Mouse (Mus musculus) hindbrain, postnatal 0 days (tissue): ENCODE data around the gene Nlgn1. TPM values are rescaled to one million over a fixed set of nuclear protein-coding genes. Genes with fewer than 3 reads are reported as not detected.
A peak's percentile ranks its signal among the peaks of the same experiment; 100 is the strongest.

ENCODE experiments used
- ATAC-seq: fragments of 200-750 bp; cut with Nextera tagmentation; 2 replicates; pipeline ENCODE4 v1.8.0; 2017; ENCODE audit warnings: mild to moderate bottlenecking, moderate TSS enrichment, moderate library complexity
- DNase-seq: peaks from one replicate; pipeline ENCODE4 v3.0.0-alpha.2; 2015; ENCODE audit warnings: low spot score
- H3K27ac ChIP-seq: fragments of 300-500 bp; sonication (generic); 2 replicates; pipeline ENCODE4 v1.5.1; 2014; ENCODE audit warnings: mild to moderate bottlenecking
- H3K27me3 ChIP-seq: fragments of 300-500 bp; sonication (generic); 2 replicates; pipeline ENCODE4 v1.6.1; 2014; ENCODE audit warnings: low read length, mixed read lengths; ENCODE audit not compliant: insufficient read depth
- H3K36me3 ChIP-seq: fragments of 300-500 bp; sonication (generic); 2 replicates; pipeline ENCODE4 v1.6.1; 2014; ENCODE audit warnings: low read length, mixed read lengths; ENCODE audit not compliant: insufficient read depth
- H3K4me1 ChIP-seq: fragments of 300-500 bp; sonication (generic); 2 replicates; pipeline ENCODE4 v1.6.1; 2014; ENCODE audit warnings: antibody characterized with exemption, low read length, mixed read lengths; ENCODE audit not compliant: insufficient read depth
- H3K4me2 ChIP-seq: fragments of 300-500 bp; sonication (generic); 2 replicates; pipeline ENCODE4 v1.6.1; 2014; ENCODE audit warnings: low read depth, mild to moderate bottlenecking, low read length, moderate library complexity, mixed read lengths
- H3K4me3 ChIP-seq: fragments of 300-500 bp; sonication (generic); 2 replicates; pipeline ENCODE4 v1.5.1; 2014; ENCODE audit warnings: low read length
- H3K9ac ChIP-seq: fragments of 300-500 bp; sonication (generic); replicated peaks from 2 replicates; pipeline ENCODE4 v1.6.1; 2014; ENCODE audit warnings: mild to moderate bottlenecking, low read length, moderate library complexity, mixed read lengths
- H3K9me3 ChIP-seq: fragments of 300-500 bp; sonication (generic); 2 replicates; pipeline ENCODE4 v1.6.1; 2016; ENCODE audit warnings: low read length, mixed read lengths
- CTCF ChIP-seq: IDR thresholded peaks from 2 replicates; pipeline ENCODE4 v1.5.1; 2016; ENCODE audit warnings: antibody characterized with exemption, control low read depth, low read depth
- WGBS: fragments of 180-500 bp; shearing (Covaris S2); extraction: QIAGEN DNeasy Blood & Tissue Kit; methylation state at CpG from one replicate; pipeline ENCODE4 v1.1.7; 2014; 5-methylcytosine and 5-hydroxymethylcytosine counted together
- polyA plus RNA-seq: library from polyadenylated mRNA; unstranded; fragments of >200 nt; fragmentation: Nextera tagmentation; extraction: Ambion mirVana; gene quantifications from 2 replicates; pipeline ENCODE4 v1.2.1, GENCODE M21; 2015
- total RNA-seq: library from RNA; depleted of rRNA; stranded (reverse); fragments of >200 nt; gene quantifications from 2 replicates; pipeline ENCODE4 v1.2.3, GENCODE M21; 2014

Gene Nlgn1
- total and polyA plus RNA-seq, 2 experiments from 2014 or later: 28.4 to 61.5 TPM

GRCm38 (mm10) chr3:26173613-26174012 is 158.6 kb downstream of the Nlgn1 start:
- no peaks in the 10 kb centered on the region for H3K36me3 ChIP-seq
- no peak for TF ChIP-seq CTCF
- H3K27me3 ChIP-seq: no peaks in the 10 kb centered on the region
- no peak overlapping the region for H3K9ac ChIP-seq
- no peak overlapping the region for H3K27ac ChIP-seq
- no peaks in the 10 kb centered on the region for H3K4me1 ChIP-seq
- no peaks in the 10 kb centered on the region for H3K9me3 ChIP-seq
- 33% methylated on average over 3 of the region's 3 CpGs for WGBS
- ATAC-seq (no peak), DNase-seq (peak; percentile 30)
- H3K4me2 ChIP-seq: no peak overlapping the region
- no peak overlapping the region for H3K4me3 ChIP-seq

- WGBS: 78% methylated on average over 8 of the region's 8 CpGs
- Histone ChIP-seq H3K9me3 (no peaks in the 10 kb centered on the region), H3K27ac (no peak overlapping the region), H3K9ac (no peak overlapping the region), H3K36me3 (no peaks in the 10 kb centered on the region), H3K4me1 (no peaks in the 10 kb centered on the region), H3K4me2 (no peak overlapping the region), H3K4me3 (no peak overlapping the region), H3K27me3 (no peaks in the 10 kb centered on the region)
- no peak for TF ChIP-seq CTCF
- DNase-seq (no peak), ATAC-seq (no peak)
Measured at GRCm38 (mm10) chr3:26166711-26167110, 165.5 kb downstream of the Nlgn1 start.

GRCm38 (mm10) chr3:26153782-26154181 is 178.5 kb downstream of the Nlgn1 start:
- H3K4me1 ChIP-seq: no peaks in the 10 kb centered on the region
- H3K36me3 ChIP-seq: no peaks in the 10 kb centered on the region
- peak; percentile 87 for DNase-seq
- no peaks in the 10 kb centered on the region for H3K9me3 ChIP-seq
- H3K27me3 ChIP-seq: no peaks in the 10 kb centered on the region
- peak; percentile 56 for ATAC-seq
- peak overlapping the region; percentile 69 for H3K9ac ChIP-seq
- TF ChIP-seq CTCF: peak; percentile 85
- H3K4me3 ChIP-seq: peak overlapping the region; percentile 73
- under 1% methylated on average over 9 of the region's 9 CpGs for WGBS
- H3K27ac ChIP-seq: peak overlapping the region; percentile 75
- H3K4me2 ChIP-seq: peak overlapping the region; percentile 71

- no peak for TF ChIP-seq CTCF
- peak; percentile 55; the same call in 1 of the 2 replicates for ATAC-seq
- DNase-seq: peak; percentile 67
Measured at GRCm38 (mm10) chr3:26153036-26153741, 179.1 kb downstream of the Nlgn1 start.

GRCm38 (mm10) chr3:26152510-26153035 is 179.7 kb downstream of the Nlgn1 start:
- peak; percentile 58 for DNase-seq
- Histone ChIP-seq H3K4me2 (peak overlapping the region; percentile 71), H3K4me1 (no peaks in the 10 kb centered on the region), H3K36me3 (no peaks in the 10 kb centered on the region), H3K9ac (peak overlapping the region; percentile 69), H3K4me3 (peak overlapping the region; percentile 73), H3K9me3 (no peaks in the 10 kb centered on the region), H3K27ac (peak overlapping the region; percentile 75), H3K27me3 (no peaks in the 10 kb centered on the region)
- TF ChIP-seq CTCF: no peak
- WGBS: 1% methylated on average over 10 of the region's 10 CpGs
- ATAC-seq: peak; percentile 73

More at GRCm38 (mm10) chr3:26153036-26153741, 179.1 kb downstream of the Nlgn1 start:
- peak overlapping the region; percentile 71 for H3K4me2 ChIP-seq
- H3K27me3 ChIP-seq: no peaks in the 10 kb centered on the region
- no peaks in the 10 kb centered on the region for H3K9me3 ChIP-seq
- no peaks in the 10 kb centered on the region for H3K4me1 ChIP-seq
- peak overlapping the region; percentile 75 for H3K27ac ChIP-seq
- H3K4me3 ChIP-seq: peak overlapping the region; percentile 73
- WGBS: under 1% methylated on average over 31 of the region's 31 CpGs
- no peaks in the 10 kb centered on the region for H3K36me3 ChIP-seq
- H3K9ac ChIP-seq: peak overlapping the region; percentile 69

- DNase-seq (peak; percentile 44), ATAC-seq (no peak)
- Histone ChIP-seq H3K4me3 (peak overlapping the region; percentile 73), H3K4me2 (peak overlapping the region; percentile 71), H3K4me1 (no peaks in the 10 kb centered on the region), H3K27me3 (no peaks in the 10 kb centered on the region), H3K36me3 (no peaks in the 10 kb centered on the region), H3K9me3 (no peaks in the 10 kb centered on the region), H3K9ac (peak overlapping the region; percentile 69), H3K27ac (no peak overlapping the region)
- no peak for TF ChIP-seq CTCF
- 22% methylated on average over 6 of the region's 6 CpGs for WGBS
Measured at GRCm38 (mm10) chr3:26151351-26152020, 180.8 kb downstream of the Nlgn1 start.
